Mouse (Mus musculus) kidney, embryonic 16.5 days (tissue): ENCODE results near the gene Olfr1198. TPM values are rescaled to one million over a fixed set of nuclear protein-coding genes. Genes with fewer than 3 reads are reported as not detected.

Experiments used
- ATAC-seq: fragments of 200-750 bp; cut with Nextera tagmentation; 2 replicates; pipeline ENCODE4 v1.8.0; 2017; ENCODE audit warnings: moderate TSS enrichment; ENCODE audit not compliant: low FRiP score, low TSS enrichment
- H3K27ac ChIP-seq: fragments of 300-500 bp; sonication (generic); 2 replicates; pipeline ENCODE4 v1.5.1; 2014; ENCODE audit warnings: low read length
- H3K27me3 ChIP-seq: fragments of 300-500 bp; sonication (generic); 2 replicates; pipeline ENCODE4 v1.6.1; 2014; ENCODE audit warnings: low read length, control low read depth, mixed read lengths; ENCODE audit not compliant: insufficient read depth
- H3K36me3 ChIP-seq: fragments of 300-500 bp; sonication (generic); 2 replicates; pipeline ENCODE4 v1.6.1; 2014; ENCODE audit warnings: low read length, control low read depth, mixed read lengths; ENCODE audit not compliant: insufficient read depth
- H3K4me1 ChIP-seq: fragments of 300-500 bp; sonication (generic); 2 replicates; pipeline ENCODE4 v1.6.1; 2014; ENCODE audit warnings: low read length, control low read depth, mixed read lengths; ENCODE audit not compliant: insufficient read depth
- H3K4me2 ChIP-seq: fragments of 300-500 bp; sonication (generic); replicated peaks from 2 replicates; pipeline ENCODE4 v1.6.1; 2014; ENCODE audit warnings: low read depth, low read length
- H3K4me3 ChIP-seq: fragments of 300-500 bp; sonication (generic); 2 replicates; pipeline ENCODE4 v1.5.1; 2014; ENCODE audit warnings: mild to moderate bottlenecking, low read length
- H3K9ac ChIP-seq: fragments of 300-500 bp; sonication (generic); replicated peaks from 2 replicates; pipeline ENCODE4 v1.6.1; 2014; ENCODE audit warnings: low read length
- H3K9me3 ChIP-seq: fragments of 300-500 bp; sonication (generic); 2 replicates; pipeline ENCODE4 v1.6.1; 2016; ENCODE audit warnings: low read length, control low read depth
- WGBS: fragments of 180-500 bp; shearing (Covaris S2); extraction: QIAGEN DNeasy Blood & Tissue Kit; methylation state at CpG from one replicate; pipeline ENCODE4 v1.1.7; 2014; 5-methylcytosine and 5-hydroxymethylcytosine counted together
- polyA plus RNA-seq: library from polyadenylated mRNA; unstranded; fragments of >200 nt; fragmentation: Nextera tagmentation; extraction: Ambion mirVana; gene quantifications from 2 replicates; pipeline ENCODE4 v1.2.1, GENCODE M21; 2015

The Olfr1198 gene
- polyA plus RNA-seq: not detected in 2 replicates

GRCm38 (mm10) chr2:88751270-88751669 lies at the start of gene Olfr1198:
TSS of gene Olfr1198 (minus strand) at chr2:88751370.
- H3K4me2 ChIP-seq: no peak within 1 kb of the TSS
- 88% methylated on average over 2 of the region's 2 CpGs for WGBS
- H3K9me3 ChIP-seq: no peaks in the 10 kb centered on the region
- no peak within 1 kb of the TSS for H3K9ac ChIP-seq
- no peak within 1 kb of the TSS for H3K27ac ChIP-seq
- no peaks in the 10 kb centered on the region for H3K36me3 ChIP-seq
- H3K27me3 ChIP-seq: no peaks in the 10 kb centered on the region
- no peak within 1 kb of the TSS for H3K4me3 ChIP-seq
- ATAC-seq: no peak
- no peaks in the 10 kb centered on the region for H3K4me1 ChIP-seq

GRCm38 (mm10) chr2:88792736-88793135 lies 41.6 kb upstream of the Olfr1198 start, which contains the start of gene Olfr1201:
TSS of gene Olfr1201 (plus strand) at chr2:88793036.
- H3K9me3 ChIP-seq: no peaks in the 10 kb centered on the region
- H3K9ac ChIP-seq: no peak within 1 kb of the TSS
- H3K27me3 ChIP-seq: no peaks in the 10 kb centered on the region
- no peaks in the 10 kb centered on the region for H3K36me3 ChIP-seq
- 80% methylated on average over 6 of the region's 6 CpGs for WGBS
- no peak for ATAC-seq
- H3K4me1 ChIP-seq: no peaks in the 10 kb centered on the region
- H3K27ac ChIP-seq: no peak within 1 kb of the TSS
- no peak within 1 kb of the TSS for H3K4me3 ChIP-seq
- no peak within 1 kb of the TSS for H3K4me2 ChIP-seq

- no peak for ATAC-seq
- no peaks in the 10 kb centered on the region for H3K36me3 ChIP-seq
Measured at GRCm38 (mm10) chr2:88770388-88770787, 19.2 kb upstream of the Olfr1198 start, which contains the start of gene Olfr1200. TSS of gene Olfr1200 (minus strand) at chr2:88770488.

GRCm38 (mm10) chr2:88760369-88760768 lies 9.2 kb upstream of the Olfr1198 start, which contains the start of gene Olfr1199:
TSS of gene Olfr1199 (minus strand) at chr2:88760469.
- H3K4me3 ChIP-seq: no peak within 1 kb of the TSS
- no peak within 1 kb of the TSS for H3K27ac ChIP-seq
- 87% methylated on average over 2 of the region's 2 CpGs for WGBS
- H3K4me2 ChIP-seq: no peak within 1 kb of the TSS
- H3K9ac ChIP-seq: no peak within 1 kb of the TSS
- no peaks in the 10 kb centered on the region for H3K9me3 ChIP-seq
- H3K27me3 ChIP-seq: no peaks in the 10 kb centered on the region
- no peaks in the 10 kb centered on the region for H3K36me3 ChIP-seq
- no peaks in the 10 kb centered on the region for H3K4me1 ChIP-seq
- ATAC-seq: no peak

More at GRCm38 (mm10) chr2:88770388-88770787, 19.2 kb upstream of the Olfr1198 start, which contains the start of gene Olfr1200:
- 74% methylated on average over 2 of the region's 2 CpGs for whole genome bisulfite sequencing
- Histone ChIP-seq H3K9me3 (no peaks in the 10 kb centered on the region), H3K9ac (no peak within 1 kb of the TSS), H3K4me2 (no peak within 1 kb of the TSS), H3K27me3 (no peaks in the 10 kb centered on the region), H3K27ac (no peak within 1 kb of the TSS), H3K4me1 (no peaks in the 10 kb centered on the region), H3K4me3 (no peak within 1 kb of the TSS)

GRCm38 (mm10) chr2:88743379-88743778 lies 7.8 kb downstream of the Olfr1198 start:
- H3K36me3 ChIP-seq: no peaks in the 10 kb centered on the region
- H3K4me3 ChIP-seq: no peak overlapping the region
- H3K9me3 ChIP-seq: 0 out of 2 replicates have a peak, but pooled peaks cover 2% of the 10 kb centered on the region
- no peak overlapping the region for H3K9ac ChIP-seq
- no peak overlapping the region for H3K27ac ChIP-seq
- no peaks in the 10 kb centered on the region for H3K27me3 ChIP-seq
- no peaks in the 10 kb centered on the region for H3K4me1 ChIP-seq
- WGBS: 84% methylated on average over 3 of the region's 3 CpGs
- no peak for ATAC-seq
- no peak overlapping the region for H3K4me2 ChIP-seq

GRCm38 (mm10) chr2:88732266-88732665 lies 18.9 kb downstream of the Olfr1198 start, which contains the start of gene Olfr1197:
TSS of gene Olfr1197 (minus strand) at chr2:88732366.
- Histone ChIP-seq H3K9me3 (no peaks in the 10 kb centered on the region), H3K27me3 (no peaks in the 10 kb centered on the region), H3K9ac (no peak within 1 kb of the TSS), H3K4me3 (no peak within 1 kb of the TSS), H3K36me3 (no peaks in the 10 kb centered on the region), H3K4me2 (no peak within 1 kb of the TSS), H3K4me1 (no peaks in the 10 kb centered on the region), H3K27ac (no peak within 1 kb of the TSS)
- ATAC-seq: no peak
- WGBS: 92% methylated on average over 1 of the region's 1 CpGs

GRCm38 (mm10) chr2:88704497-88704896 lies 46.7 kb downstream of the Olfr1198 start, which contains the start of gene Olfr1196:
TSS of gene Olfr1196 (minus strand) at chr2:88704597.
- no peak within 1 kb of the TSS for H3K9ac ChIP-seq
- WGBS: 82% methylated on average over 2 of the region's 2 CpGs
- no peak within 1 kb of the TSS for H3K27ac ChIP-seq
- H3K4me1 ChIP-seq: no peaks in the 10 kb centered on the region
- ATAC-seq: no peak
- no peaks in the 10 kb centered on the region for H3K27me3 ChIP-seq
- H3K4me3 ChIP-seq: no peak within 1 kb of the TSS
- no peak within 1 kb of the TSS for H3K4me2 ChIP-seq
- no peaks in the 10 kb centered on the region for H3K9me3 ChIP-seq
- no peaks in the 10 kb centered on the region for H3K36me3 ChIP-seq

Other genes starting within 250 kb of the Olfr1198 start
- not detected in 2 replicates for gene Olfr1186, start 232.8 kb downstream of the Olfr1198 start, polyA plus RNA-seq
- gene Olfr1188, start 194.4 kb downstream of the Olfr1198 start, polyA plus RNA-seq: not detected in 2 replicates
- gene Olfr1189, start 164.9 kb downstream of the Olfr1198 start, polyA plus RNA-seq: not detected in 2 replicates
- not detected in 2 replicates for gene Olfr1191-ps1, start 110.8 kb downstream of the Olfr1198 start, polyA plus RNA-seq
- not detected in 2 replicates for gene Olfr1192-ps1, start 102.9 kb downstream of the Olfr1198 start, polyA plus RNA-seq
- not detected in 2 replicates for gene Olfr1193, start 75.7 kb downstream of the Olfr1198 start, polyA plus RNA-seq
- not detected in 2 replicates for gene Olfr1195, start 62.2 kb downstream of the Olfr1198 start, polyA plus RNA-seq
- not detected in 2 replicates for gene Olfr1196, start 46.8 kb downstream of the Olfr1198 start, polyA plus RNA-seq
- gene Olfr1197, start 19.0 kb downstream of the Olfr1198 start, polyA plus RNA-seq: not detected in 2 replicates
- gene Olfr1199, start 9.1 kb upstream of the Olfr1198 start, polyA plus RNA-seq: not detected in 2 replicates
- gene Olfr1200, start 19.1 kb upstream of the Olfr1198 start, polyA plus RNA-seq: not detected in 2 replicates
- gene Olfr1201, start 41.7 kb upstream of the Olfr1198 start, polyA plus RNA-seq: not detected in 2 replicates
- gene Olfr1202, start 63.1 kb upstream of the Olfr1198 start, polyA plus RNA-seq: not detected in 2 replicates
- gene Olfr1205, start 78.4 kb upstream of the Olfr1198 start, polyA plus RNA-seq: not detected in 2 replicates
- not detected in 2 replicates for gene Olfr1204, start 97.9 kb upstream of the Olfr1198 start, polyA plus RNA-seq
- gene Olfr1206, start 111.9 kb upstream of the Olfr1198 start, polyA plus RNA-seq: not detected in 2 replicates
- not detected in 2 replicates for gene Olfr1208, start 150.9 kb upstream of the Olfr1198 start, polyA plus RNA-seq
- not detected in 2 replicates for gene Olfr1209, start 163.8 kb upstream of the Olfr1198 start, polyA plus RNA-seq
- gene Olfr1211, start 186.7 kb upstream of the Olfr1198 start, polyA plus RNA-seq: not detected in 2 replicates
- not detected in 2 replicates for gene Olfr1212, start 202.6 kb upstream of the Olfr1198 start, polyA plus RNA-seq
- gene Gm13762, start 228.9 kb upstream of the Olfr1198 start, polyA plus RNA-seq: not detected in 2 replicates
- gene Olfr1214, start 241.3 kb upstream of the Olfr1198 start, polyA plus RNA-seq: not detected in 2 replicates